Mouse (Mus musculus): ENCODE measurements around the gene Socs7. TPM values are rescaled to one million over a fixed set of nuclear protein-coding genes. Genes with fewer than 3 reads are reported as not detected.

Gene Socs7
- total RNA-seq, 1 experiment from 2014 or later: 27.5 TPM

DNA sequence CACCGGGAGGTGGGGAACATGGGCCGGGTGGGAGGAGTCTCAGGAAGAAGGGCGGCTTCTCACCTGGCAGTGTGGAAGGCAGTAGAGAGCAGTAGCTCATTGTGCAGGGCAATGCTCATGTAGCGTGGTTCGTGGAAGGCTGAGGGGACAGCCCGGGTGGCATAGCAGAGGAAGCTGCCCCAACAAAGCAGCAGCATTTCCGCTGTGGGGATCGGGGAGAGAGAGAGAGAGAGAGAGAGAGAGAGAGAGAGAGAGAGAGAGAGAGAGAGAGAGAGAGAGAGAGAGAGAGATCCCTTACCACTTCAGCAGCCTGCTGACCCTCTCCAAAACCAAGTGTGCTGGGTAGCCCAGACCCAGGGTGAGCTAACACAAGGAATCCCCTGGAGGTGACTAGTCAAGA, 19.2 kb upstream of the Socs7 start:
- no peak for DNase-seq

DNA sequence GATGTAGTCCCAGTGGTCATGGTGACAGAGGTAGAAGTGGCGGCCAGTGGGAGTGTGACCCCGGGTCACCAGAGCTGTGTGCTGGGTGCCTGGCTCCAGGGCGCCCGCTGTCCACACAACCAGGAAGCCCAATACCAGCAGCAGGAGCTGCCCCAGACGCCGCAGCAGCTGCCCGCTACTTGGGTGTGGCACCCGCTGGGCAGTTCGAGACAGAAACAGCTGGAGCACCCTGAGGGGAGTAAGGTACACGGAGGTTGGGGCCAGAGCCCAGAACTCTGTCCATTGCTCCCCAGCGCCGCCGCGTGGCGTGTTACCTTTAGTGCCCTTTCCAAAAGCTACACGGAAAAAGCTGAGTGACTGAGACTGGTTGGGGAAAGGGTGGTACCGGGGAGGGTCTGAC, 18.7 kb upstream of the Socs7 start:
- peak; percentile 49 for DNase-seq

DNA sequence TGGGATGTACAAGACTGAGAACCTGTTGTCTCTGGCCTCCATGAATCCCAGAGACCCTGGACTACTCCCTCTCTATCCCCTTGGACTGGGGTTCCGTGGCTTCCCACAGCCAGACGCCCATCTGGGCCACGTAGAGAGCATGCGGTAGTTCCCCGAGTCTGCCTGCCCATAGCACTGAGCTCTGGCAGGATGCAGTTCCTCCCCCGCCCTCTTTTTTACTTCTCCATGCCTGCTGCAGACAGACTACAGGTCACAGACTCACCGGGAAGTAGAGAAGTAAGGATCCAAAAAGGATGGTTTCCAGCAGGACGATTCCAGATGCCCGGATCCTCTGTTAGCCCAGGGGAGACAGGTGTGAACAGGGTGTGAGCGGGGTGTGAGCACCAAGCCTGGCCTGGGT, 16.9 kb upstream of the Socs7 start:
- DNase-seq: no peak

DNA sequence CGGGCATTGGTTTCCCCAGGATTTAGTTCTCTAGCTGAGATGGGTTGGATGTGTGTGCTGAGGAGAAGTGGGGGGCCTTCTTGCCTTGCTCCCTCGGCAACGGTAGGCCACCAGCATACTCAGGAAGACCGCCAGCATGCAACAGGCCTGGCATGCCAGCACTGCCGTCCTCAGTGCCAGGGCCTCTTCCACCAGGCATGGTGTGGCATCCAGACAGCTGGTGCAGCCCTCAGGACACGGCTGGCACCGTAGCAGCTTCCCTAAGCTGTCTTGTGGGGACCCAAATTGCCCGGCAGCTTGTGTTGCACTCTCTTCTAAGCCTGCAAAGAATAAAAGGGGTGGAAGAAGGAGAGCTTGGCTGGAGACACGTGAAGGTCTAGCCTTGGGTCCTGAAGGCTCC, 16.0 kb upstream of the Socs7 start:
- DNase-seq: no peak

DNA sequence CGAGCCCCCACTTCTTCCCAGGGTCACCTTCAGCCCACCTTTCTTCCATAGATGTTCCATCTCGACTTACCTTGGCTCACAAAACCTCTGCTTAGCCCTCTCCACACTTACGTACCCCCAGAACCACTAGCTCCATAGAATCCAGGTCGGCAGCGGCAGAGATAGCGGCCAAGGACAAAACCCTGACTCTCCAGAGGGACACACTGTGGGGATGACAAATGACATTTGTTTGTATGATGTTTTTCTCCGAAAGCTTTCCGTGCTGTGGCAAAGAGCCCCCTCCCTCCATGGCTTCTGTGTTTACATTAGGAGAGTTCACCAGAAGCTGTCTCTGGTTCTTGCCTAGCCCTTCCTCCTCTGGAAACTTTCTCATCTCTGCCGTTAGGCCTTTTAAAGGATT, 15.1 kb upstream of the Socs7 start:
- DNase-seq: no peak

DNA sequence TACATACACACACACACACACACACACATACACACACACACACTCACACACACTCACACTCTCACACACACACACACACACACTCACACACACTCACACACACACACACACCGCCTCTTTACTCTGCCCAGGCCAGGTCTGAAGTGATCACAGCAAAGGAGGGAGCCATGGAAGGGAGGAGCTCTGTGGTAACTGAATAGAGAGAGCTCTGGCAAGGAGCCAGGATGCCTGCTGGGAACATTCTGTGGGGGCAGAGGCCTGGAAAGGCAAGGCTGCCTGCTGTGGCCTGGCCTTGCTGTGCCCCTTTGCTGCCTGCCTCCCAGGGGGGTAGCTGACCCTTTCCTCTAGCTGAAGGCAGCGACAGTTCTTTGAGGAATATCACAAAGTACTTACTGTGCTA, 12.3 kb upstream of the Socs7 start:
- peak; percentile 76 for DNase-seq

DNA sequence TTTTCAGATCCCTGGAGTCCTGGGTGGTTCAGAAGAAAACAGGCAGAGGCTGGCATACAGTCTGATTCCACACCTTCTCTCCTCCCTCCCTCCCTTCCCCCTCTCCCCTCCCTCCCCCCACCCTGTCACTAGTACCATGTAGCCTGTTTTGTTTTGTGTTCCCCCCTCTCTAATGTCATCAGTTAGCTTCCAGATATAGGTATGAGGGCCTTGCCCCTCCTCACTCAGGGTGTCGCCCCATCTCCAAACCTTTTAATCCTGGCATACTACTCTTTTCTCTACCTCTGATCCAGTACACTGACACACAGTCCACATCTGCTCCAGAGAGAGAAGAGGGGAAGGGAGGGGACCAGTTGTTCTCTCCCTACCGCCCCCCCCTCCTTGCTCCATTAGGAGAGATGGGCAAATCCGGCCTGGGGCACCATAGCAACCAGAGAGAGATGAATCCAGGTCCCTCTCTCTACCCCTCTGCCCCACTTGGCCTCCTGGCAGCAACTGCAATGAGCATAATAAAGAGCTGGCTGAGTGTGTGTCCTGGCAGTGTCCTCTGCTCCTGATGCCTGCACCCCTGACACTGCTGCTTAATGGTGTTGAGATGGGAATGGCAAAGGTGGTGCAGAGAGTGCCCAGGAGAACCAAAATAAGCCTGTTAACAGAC, 10.2 kb upstream of the Socs7 start, which contains the start of gene Gpr179:
TSS of gene Gpr179 (minus strand) at position 51 of the 658 bp plus-strand sequence.
- DNase-seq: no peak

DNA sequence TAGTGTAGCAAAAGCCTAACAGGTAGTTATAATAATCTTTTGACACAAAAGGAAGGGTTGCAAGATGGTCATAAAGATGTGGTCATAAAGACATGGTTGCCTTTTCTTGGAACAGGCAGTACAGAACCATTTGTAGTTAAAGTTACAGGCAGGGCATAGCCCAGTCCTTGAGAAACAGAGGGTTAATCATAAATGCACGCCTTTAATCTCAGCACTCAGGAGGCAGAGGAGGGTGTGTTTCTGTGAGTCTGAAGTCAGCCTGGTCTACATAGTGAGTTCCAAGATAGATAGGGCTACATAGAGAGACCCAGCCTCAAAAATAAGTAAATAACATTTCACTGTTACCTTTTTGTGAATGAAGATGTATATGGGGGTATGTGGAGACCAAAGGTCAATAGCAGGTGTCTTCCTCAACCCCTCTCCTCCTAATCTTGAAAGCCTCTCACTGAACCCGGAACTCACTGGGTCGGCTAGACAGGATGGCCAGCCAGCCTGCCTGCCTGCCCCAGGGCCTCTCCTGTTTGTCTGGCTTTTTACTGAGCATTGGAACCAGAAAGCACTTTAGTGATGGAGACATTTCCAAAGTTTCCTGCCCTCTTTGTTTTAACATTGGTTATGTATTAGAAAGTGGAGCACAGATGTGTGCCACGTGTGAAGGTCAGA, 9.3 kb upstream of the Socs7 start:
- DNase-seq: no peak

DNA sequence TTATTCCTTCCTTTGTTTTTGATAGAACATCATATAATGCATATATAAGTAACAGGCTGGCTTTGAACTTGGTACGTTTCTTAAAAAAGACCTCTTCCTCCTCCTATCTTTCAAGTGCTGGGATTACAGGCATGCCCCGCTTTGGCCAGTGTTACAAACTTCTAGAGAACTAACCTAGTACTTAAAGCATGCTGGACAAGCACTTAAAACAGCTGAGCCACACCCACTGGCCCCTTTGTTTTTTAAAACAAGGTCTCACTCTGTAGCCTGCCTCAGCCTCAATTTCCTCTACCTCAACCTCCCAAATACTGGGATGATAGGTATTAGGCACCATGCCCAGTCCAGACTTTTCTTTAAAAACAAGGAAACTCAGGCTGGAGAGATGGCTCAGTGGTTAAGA, 7.7 kb upstream of the Socs7 start:
- DNase-seq: no peak

DNA sequence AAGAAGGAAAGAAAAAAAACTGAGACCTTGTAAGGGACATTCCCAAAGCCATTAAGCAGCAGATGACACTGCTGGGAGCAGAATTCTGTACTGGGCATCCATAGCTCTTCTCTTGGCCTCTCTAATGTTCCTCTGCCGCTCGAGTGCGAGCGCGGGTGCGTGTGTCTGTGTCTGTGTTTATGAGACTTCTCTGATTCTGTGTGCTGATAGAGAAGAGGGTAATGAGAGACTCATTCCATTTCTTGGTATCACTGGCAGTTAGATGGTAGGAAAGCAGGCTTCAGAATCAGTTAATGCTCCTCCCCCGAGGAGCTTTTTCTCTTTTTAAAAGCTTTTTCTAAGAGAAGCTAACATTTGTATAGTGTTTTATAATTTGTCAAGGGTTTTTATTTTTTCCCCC, 7.1 kb upstream of the Socs7 start:
- DNase-seq: no peak

DNA sequence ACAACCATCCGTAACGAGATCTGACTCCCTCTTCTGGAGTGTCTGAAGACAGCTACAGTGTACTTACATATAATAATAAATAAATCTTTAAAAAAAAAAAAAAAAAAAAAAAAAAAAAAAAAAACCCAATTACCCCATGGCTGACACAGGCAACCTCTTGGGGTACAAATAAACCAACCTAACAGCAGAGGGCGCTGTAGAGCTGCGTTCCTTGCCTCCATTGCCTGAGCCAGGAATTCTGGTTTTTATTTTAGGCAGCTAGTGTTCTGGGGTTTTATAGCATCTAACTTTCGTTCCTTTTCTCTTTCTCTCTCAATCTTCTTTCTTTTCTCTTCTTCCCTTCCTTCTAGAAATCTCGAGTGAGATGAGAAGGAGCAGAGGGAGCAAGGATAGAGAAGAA, 4.7 kb upstream of the Socs7 start:
- DNase-seq: peak; percentile 76

DNA sequence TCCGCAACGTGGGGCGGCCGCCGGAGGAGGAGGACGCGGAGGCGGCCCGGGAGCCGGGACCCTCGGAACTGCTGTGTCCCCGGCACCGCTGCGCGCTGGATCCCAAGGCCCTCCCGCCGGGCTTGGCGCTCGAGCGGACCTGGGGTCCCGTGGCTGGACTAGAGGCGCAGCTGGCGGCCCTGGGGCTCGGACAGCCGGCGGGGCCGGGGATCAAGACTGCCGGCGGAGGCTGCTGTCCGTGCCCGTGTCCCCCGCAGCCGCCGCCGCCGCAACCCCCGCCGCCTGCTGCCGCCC, 245 bp downstream of the Socs7 start:
- no peak for DNase-seq

DNA sequence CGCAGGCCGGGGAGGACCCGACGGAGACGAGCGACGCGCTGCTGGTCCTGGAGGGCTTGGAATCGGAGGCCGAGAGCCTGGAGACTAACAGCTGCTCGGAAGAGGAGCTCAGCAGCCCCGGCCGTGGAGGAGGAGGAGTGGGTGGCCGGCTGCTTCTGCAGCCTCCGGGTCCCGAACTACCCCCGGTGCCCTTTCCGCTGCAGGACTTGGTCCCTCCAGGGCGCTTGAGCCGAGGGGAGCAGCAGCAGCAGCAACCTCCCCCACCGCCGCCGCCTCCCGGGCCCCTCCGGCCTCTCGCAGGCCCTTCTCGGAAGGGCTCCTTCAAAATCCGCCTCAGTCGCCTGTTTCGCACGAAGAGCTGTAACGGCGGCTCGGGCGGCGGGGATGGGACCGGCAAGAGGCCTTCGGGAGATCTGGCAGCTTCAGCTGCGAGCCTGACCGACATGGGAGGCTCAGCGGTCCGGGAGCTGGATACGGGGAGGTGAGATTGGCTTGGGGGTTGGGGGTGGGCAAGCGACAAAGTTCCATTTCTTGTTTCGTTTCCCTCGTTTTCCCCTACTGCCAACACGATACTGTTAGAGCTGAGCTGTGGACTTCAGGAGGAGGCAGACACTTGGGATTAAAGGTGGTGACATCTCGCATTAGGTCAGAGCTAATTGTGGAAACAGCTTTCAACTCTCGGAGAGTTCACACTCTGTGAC, 742 bp downstream of the Socs7 start:
- peak; percentile 48 for DNase-seq

DNA sequence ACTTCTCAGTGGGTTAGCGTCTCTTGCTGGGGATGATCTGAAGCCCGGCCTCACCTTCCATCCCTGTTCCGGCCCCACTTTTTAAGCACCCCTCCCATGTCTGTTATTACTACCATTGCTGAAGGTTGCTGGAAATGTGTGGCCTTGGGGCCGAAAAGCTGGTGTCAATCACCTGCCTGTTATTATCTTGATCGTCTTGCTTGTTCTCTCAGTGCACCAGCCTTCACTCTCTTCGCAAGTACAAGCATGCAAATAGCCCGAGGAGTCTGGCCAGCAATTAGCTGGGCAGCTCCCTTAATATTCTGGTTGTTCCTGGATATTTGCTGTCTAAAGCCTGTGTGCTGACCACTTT, 1.3 kb downstream of the Socs7 start:
- DNase-seq: no peak

DNA sequence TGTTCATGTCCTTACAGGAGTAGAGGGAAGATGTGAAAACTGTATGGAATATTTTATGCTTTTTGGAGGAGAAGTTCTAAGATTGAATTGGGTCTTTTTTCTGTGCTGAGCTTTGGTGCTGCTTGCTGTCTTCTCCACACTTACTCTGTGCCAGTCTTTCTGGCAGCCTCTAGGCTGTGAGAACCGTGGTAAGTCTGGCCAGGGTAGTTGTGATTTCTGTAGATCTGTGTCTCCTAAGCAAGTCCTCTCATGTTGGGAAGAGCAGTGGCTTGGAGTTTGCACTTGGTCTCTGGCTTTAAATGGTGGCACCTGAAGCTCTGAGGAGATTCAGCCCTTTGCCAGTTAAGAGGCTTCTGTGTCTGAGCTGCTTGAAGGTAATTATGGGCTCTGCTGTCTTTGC, 3.2 kb downstream of the Socs7 start:
- DNase-seq: no peak

DNA sequence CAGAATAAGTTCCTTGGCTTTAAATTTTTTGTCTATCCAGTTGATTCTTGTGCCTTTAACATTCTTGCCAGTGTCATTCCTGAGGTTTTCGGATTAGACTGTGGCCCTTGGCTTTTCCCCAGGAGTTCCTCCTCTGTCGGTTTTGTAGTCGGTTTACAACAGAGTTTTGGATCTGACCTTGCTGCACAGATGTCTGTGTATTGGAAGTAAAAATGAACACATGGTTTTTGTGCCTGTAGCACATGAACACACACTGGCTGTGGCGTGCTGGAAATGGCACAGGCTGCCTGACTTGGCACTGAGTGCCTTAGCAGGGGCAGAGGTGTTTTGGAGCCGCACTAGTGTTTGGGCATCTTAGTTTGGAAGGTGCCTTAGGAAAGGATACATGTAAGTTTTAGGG, 6.2 kb downstream of the Socs7 start:
- DNase-seq: no peak

DNA sequence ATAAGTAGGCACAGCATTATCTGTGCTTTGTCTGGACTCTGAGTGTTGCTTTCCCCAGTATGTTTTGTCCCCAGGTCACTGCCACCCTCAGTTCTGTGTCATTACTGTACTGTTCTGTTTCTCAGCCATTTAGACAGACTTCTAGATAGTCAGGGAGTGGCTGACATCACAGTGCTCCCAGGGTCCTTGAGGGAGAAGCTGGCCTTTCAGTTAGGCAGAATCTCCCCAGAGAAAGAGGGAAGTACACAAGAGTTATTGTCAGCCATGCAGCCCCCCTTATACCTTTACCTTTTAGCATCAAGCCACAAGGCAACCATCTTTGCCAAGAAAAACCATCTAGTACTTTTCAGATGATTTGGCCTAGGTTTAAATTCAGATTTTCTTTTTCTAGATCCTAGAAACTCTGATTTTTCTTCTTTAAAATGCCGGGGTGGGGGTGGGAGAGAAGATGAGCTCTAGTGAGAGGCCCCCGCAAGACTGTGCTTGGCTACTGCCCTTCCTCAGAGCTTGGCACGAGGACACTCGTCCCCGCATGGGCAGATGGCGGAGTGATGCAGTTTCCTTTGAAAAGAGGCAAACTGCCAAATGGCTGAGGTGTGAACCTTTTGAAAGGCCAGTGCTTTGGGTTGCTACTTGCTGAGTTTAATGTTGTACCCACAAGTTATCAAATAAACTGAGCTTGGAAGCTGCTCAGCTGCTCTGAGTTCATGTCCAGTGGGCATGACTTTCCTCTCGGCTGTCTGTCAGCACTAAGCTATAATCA, 8.2 kb downstream of the Socs7 start:
- no peak for DNase-seq

DNA sequence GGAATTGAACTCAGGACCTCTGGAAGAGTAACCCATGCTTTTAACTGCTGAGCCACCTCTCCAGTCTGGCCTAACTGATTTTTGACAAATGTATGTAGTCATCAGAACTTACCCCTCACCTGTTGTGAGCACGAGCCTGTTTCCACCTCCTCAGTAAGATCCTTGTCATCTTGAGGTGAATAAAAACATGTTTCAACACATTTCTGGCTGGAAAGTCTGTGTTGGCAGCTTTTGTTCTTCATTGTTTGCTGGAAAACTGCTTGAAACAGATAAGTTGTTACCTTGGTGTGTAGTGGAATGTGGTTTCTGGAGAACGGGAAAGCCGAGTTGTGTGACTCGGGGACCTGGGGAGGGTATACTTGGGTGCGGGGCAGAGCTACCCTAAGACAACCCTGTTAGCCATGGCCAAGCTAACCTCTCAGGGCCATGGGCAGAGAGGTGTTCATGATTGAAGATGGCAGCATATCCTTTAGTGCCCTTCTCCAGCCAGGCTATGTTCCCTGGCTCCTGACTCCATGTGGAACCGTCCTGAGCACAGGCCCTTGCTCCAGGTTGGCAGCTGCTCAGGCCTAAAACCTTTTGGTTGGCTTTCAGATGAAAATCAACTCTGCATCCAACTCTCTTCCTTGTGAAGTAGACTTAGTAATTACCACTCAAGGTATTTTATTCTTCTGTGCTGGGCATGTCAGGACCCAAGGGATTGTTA, 10.0 kb downstream of the Socs7 start:
- DNase-seq: no peak

DNA sequence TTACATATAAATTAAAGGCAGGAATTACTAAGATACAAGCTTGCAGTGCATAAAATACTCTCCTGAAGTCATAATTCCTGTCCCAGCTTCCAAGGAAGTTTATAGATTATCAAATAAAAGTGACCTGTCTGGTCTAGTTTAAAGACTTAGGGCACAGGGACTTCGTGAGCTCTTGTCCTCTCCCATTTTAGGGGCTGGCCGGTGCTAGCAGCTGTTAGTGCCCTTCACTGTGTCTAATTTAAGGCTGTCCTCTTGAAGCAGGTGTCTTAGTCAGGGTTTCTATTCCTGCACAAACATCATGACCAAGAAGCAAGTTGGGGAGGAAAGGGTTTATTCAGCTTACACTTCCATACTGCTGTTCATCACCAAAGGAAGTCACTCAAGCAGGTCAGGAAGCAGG, 11.1 kb downstream of the Socs7 start:
- DNase-seq: no peak

DNA sequence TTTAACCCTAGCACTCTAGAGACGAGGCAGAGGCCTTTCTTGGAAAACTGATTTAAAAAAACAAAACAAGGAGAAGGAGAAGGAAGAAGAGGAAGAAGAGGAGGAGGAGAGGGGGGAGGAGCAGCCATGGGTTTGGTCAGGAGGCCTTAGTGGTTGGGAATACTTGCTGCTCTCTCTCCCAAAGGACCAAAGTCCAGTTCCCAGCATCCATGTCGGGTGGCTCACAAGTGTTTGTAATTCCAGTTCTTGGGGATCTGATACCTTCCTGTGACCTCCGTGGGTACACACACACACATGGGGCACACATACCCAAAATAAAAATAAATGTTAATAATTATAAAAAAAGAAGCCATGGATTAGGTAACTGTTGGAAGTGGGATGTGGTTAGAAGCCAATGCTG, 17.7 kb downstream of the Socs7 start:
- no peak for DNase-seq

DNA sequence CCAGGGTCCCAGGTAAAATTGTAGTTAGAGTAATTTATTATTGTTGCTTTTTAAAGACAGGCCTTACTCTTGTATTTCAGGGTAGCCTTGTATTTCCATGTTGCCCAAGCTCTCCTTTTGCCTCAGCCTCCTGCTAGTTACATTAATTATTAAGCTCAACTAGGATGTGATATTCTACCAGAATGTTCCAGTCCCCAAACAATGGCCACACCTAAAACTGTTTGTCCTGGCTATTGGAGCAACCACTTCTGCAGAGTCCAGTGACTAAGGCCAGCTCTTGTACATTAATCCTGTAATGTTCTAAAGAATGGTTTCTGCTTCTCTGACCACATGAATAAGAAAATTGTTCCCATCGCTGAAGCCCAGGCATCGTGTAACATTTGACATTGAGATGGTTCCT, 20.7 kb downstream of the Socs7 start:
- no peak for DNase-seq

DNA sequence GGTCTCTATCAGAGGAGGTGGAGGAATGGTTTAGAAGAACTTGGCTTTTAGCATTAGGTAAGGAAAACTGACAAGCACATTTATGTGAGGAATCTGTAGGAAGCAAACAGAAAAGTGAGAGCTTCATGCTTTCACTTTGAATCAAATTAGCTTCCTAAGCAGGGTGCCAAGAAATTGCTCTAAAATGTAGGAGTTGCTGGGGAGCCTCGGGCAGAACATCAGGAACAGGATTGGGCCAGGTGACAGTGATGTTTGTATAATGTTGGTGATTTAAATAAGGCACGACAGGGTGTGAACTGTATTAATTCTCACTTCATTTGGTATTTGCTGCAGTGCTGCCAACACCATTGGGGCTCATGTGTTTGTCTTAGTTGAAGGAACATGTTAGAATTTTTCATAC, 21.4 kb downstream of the Socs7 start:
- DNase-seq: no peak

DNA sequence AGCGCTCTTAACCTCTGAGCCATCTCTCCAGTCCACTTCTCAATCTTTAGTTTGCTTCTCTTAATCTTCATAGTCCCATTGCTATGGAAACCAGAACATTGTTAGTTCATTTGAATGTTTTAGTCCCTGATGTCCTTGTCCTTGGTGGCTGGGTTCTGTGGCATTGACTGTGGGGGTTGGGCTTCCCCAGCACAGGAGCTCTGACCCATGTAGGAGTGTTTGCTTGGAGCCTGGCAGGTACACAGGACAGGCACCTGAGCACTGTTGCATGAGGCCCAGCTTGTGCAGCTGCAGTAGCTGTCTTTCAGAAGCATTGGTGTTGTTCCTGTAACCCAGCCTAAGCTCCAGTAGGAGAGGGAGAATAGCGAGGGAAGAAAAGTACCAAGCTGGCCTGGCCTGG, 25.5 kb downstream of the Socs7 start:
- peak; percentile 42 for DNase-seq
